Mouse (Mus musculus) embryonic fibroblast, embryonic 13.5 days (primary cell): ENCODE data around the gene Tenm4.

ENCODE experiments used
- CTCF ChIP-seq: IDR thresholded peaks from 2 replicates; pipeline ENCODE4 v1.5.1; 2011; ENCODE audit warnings: mild to moderate bottlenecking, control low read depth, low read length, moderate library complexity, borderline replicate concordance; ENCODE audit not compliant: insufficient read depth
- POLR2A ChIP-seq: IDR thresholded peaks from 2 replicates; pipeline ENCODE4 v1.6.1; 2011; ENCODE audit warnings: low read depth, mild to moderate bottlenecking, control low read depth, low read length, moderate library complexity

GRCm38 (mm10) chr7:96575202-96575650 lies 404.2 kb downstream of the Tenm4 start:
- TF ChIP-seq CTCF (no peak), POLR2A (no peak)
